Mouse (Mus musculus): ENCODE results near the gene Hist2h2aa1. TPM values are rescaled to one million over a fixed set of nuclear protein-coding genes. Genes with fewer than 3 reads are reported as not detected.

The Hist2h2aa1 gene
- total and polyA plus RNA-seq, 3 experiments, result 0.64 to 1,515 (median 113) TPM

- Histone ChIP-seq H3K4me3 (replicated peaks in 1 of 3; ENCODE audit: low read depth in 2 of 3, low read length in 2 of 3, poor library complexity in 1 of 3) (peak overlapping the region; percentile 52 to 67 (median 60)), H3K9ac (ENCODE audit: insufficient read depth, low read depth) (peak overlapping the region; percentile 75), H3K27me3 (replicated peaks) (peaks cover 13% of the 10 kb centered on the region), H3K36me3 (replicated peaks in 1 of 2; ENCODE audit: control insufficient read depth in 1 of 2, insufficient read depth in 1 of 2, low read length in 1 of 2) (no peaks in the 10 kb centered on the region), H3K27ac (ENCODE audit: insufficient read depth, low read depth) (peak overlapping the region; percentile 68), H3K4me1 (ENCODE audit: control insufficient read depth in 1 of 2, insufficient read depth in 2 of 2) (peaks cover 0 to 12% of the 10 kb centered on the region in 2 experiments; a peak in 2 of 4 replicates), H3K9me3 (replicated peaks; ENCODE audit: low read length) (no peaks in the 10 kb centered on the region), H3K4me2 (ENCODE audit: insufficient read depth, low read depth, poor library complexity, severe bottlenecking) (peak overlapping the region; percentile 82), H3K79me2 (replicated peaks; ENCODE audit: control insufficient read depth, extremely low read depth, insufficient read depth, poor library complexity, severe bottlenecking) (no peaks in the 10 kb centered on the region)
- in situ Hi-C loops (cut with MboI; ENCODE audit: low pct_ligation_motif_present, low pct_unique_long_range_greater_than_20kb, low sequenced_read_pairs) (loop anchor here (25.0 kb wide), 1 partner anchor 259 kb away; the partner anchor contains the start of gene Hfe2), dilution Hi-C loops (cut with MboI; ENCODE audit: extremely low pct_ligation_motif_present, extremely low pct_unique_long_range_greater_than_20kb, low sequenced_read_pairs) (no loop called here)
- DNase-seq (ENCODE audit: extremely low read depth), result peak; percentile 92
- TF ChIP-seq TCF12 (IDR thresholded peaks at IDR 0.05; ENCODE audit: low read depth, low read length), result peak; percentile 75
- peak; percentile 41; the same call in 1 of the 2 replicates for TF ChIP-seq ELF1 (IDR thresholded peaks at IDR 0.05; ENCODE audit: low read depth, low read length)
- TF ChIP-seq CTCF (conservative IDR thresholded peaks at IDR 0.05 in 1 of 2, IDR thresholded peaks at IDR 0.05 in 1 of 2; ENCODE audit: low read depth in 2 of 2, low read length in 2 of 2), result peak; percentile 73 to 84
- peak; percentile 36 for TF ChIP-seq HCFC1 (IDR thresholded peaks at IDR 0.05; ENCODE audit: low read depth, low read length)
- TF ChIP-seq RCOR1 (conservative IDR thresholded peaks at IDR 0.05; ENCODE audit: low read depth, low read length), result no peak
- TF ChIP-seq IRF4 (IDR thresholded peaks at IDR 0.05; ENCODE audit: low read depth, low read length), result peak; percentile 32; the same call in 1 of the 2 replicates
- peak; percentile 59 for TF ChIP-seq SIN3A (IDR thresholded peaks at IDR 0.05; ENCODE audit: low read length)
- TF ChIP-seq JUND (conservative IDR thresholded peaks at IDR 0.05; ENCODE audit: low read depth, low read length), result no peak
- TF ChIP-seq CHD1 (IDR thresholded peaks at IDR 0.05; ENCODE audit: low read depth, low read length), result no peak
- TF ChIP-seq CHD2 (IDR thresholded peaks at IDR 0.05; ENCODE audit: low read length), result peak; percentile 65
- peak; percentile 51; the same call in 1 of the 2 replicates for TF ChIP-seq NELFE (IDR thresholded peaks at IDR 0.05; ENCODE audit: low read depth, low read length)
- no peak for TF ChIP-seq ETS1 (conservative IDR thresholded peaks at IDR 0.05; ENCODE audit: low read depth, low read length)
- no peak for TF ChIP-seq E2F4 (IDR thresholded peaks at IDR 0.05; ENCODE audit: insufficient replicate concordance, low read depth, low read length)
- peak; percentile 77 for TF ChIP-seq BHLHE40 (IDR thresholded peaks at IDR 0.05; ENCODE audit: low read depth, low read length)
- no peak for TF ChIP-seq MXI1 (IDR thresholded peaks at IDR 0.05; ENCODE audit: low read depth, low read length)
- TF ChIP-seq RAD21 (IDR thresholded peaks at IDR 0.05; ENCODE audit: low read depth, low read length), result peak; percentile 65
- TF ChIP-seq TBP (conservative IDR thresholded peaks at IDR 0.05; ENCODE audit: low read depth, low read length), result 0 out of 2 replicates have a peak, but pooled peaks have one; percentile 53
- TF ChIP-seq NRF1 (IDR thresholded peaks at IDR 0.05; ENCODE audit: low read depth, low read length), result peak; percentile 92
- no peak for TF ChIP-seq PAX5 (IDR thresholded peaks at IDR 0.05; ENCODE audit: low read length)
- 0 out of 2 replicates have a peak, but pooled peaks have one; percentile 45 for TF ChIP-seq POLR2AphosphoS2 (IDR thresholded peaks at IDR 0.05; ENCODE audit: low read depth, low read length)
- peak; percentile 59 for TF ChIP-seq SMC3 (IDR thresholded peaks at IDR 0.05; ENCODE audit: low read depth, low read length)
- TF ChIP-seq POLR2A (IDR thresholded peaks at IDR 0.05; ENCODE audit: low read depth, low read length), result peak; percentile 67
- no peak for TF ChIP-seq USF2 (conservative IDR thresholded peaks at IDR 0.05; ENCODE audit: low read depth, low read length)
- no peak for TF ChIP-seq GABPA (IDR thresholded peaks at IDR 0.05; ENCODE audit: insufficient replicate concordance, low read depth, low read length)
- peak; percentile 58 for TF ChIP-seq MAX (IDR thresholded peaks at IDR 0.05; ENCODE audit: low read length)
- 0 out of 2 replicates have a peak, but pooled peaks have one; percentile 16 for TF ChIP-seq MAZ (IDR thresholded peaks at IDR 0.05; ENCODE audit: low read depth, low read length)
- peak; percentile 55; the same call in 1 of the 2 replicates for TF ChIP-seq MYC (IDR thresholded peaks at IDR 0.05; ENCODE audit: low read depth, low read length)
- no peak; the same call in 1 of the 2 replicates for TF ChIP-seq UBTF (IDR thresholded peaks at IDR 0.05; ENCODE audit: low read depth, low read length)
- 0 out of 2 replicates have a peak, but pooled peaks have one; percentile 3 for TF ChIP-seq ZNF384 (IDR thresholded peaks at IDR 0.05; ENCODE audit: low read depth, low read length)
- peak; percentile 64 for TF ChIP-seq MEF2A (IDR thresholded peaks at IDR 0.05; ENCODE audit: borderline replicate concordance, low read depth, low read length)
- no peak for TF ChIP-seq ZKSCAN1 (IDR thresholded peaks at IDR 0.05; ENCODE audit: borderline replicate concordance, low read depth, low read length)
- no peak for TF ChIP-seq MAFK (IDR thresholded peaks at IDR 0.05; ENCODE audit: insufficient replicate concordance, low read length)
- 0 out of 2 replicates have a peak, but pooled peaks have one; percentile 5 for TF ChIP-seq EP300 (IDR thresholded peaks at IDR 0.05; ENCODE audit: low read length)
- no peak for TF ChIP-seq JUN (IDR thresholded peaks at IDR 0.05; ENCODE audit: insufficient read depth, low read depth, low read length)
- TF ChIP-seq ZC3H11A (IDR thresholded peaks at IDR 0.05; ENCODE audit: low read depth, low read length), result no peak
- peak; percentile 23; the same call in 1 of the 2 replicates for TF ChIP-seq ZMIZ1 (IDR thresholded peaks at IDR 0.05; ENCODE audit: low read depth, low read length)
- TF ChIP-seq USF1 (IDR thresholded peaks at IDR 0.05; ENCODE audit: low read depth, low read length), result no peak
Measured at GRCm38 (mm10) chr3:96277800-96278624, 32.7 kb downstream of the Hist2h2aa1 start.

All from CH12.LX (cell line).